In the genomic region with DNA sequence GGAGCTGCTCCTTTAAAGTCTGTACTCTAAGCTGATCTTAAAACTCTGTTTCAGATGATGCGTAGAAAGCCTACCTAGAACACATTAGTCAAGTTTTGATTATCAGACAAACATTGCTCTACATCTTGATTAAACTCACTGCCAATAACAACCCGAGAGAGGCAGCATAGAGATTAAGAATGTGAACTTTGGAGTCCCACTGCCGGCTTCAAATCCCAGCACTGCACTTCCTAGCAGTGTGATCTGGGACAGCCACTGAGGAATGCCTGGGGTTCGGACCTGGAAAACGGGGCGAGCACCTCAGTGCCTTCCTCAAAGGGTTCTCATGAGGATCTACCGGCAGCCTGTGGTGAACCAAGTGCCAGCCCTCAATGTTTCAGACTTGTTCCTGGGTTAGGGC, we compare ENCODE assay signal across 9 mouse cellular contexts. TPM values are rescaled to one million over a fixed set of nuclear protein-coding genes. Genes with fewer than 3 reads are reported as not detected.
DNase-seq lines count a peak whose midpoint lies in the region; ATAC-seq and TF ChIP-seq lines count a peak whose summit lies in the region.
"Had no signal": no experiment of that assay in that cellular context is flagged by ENCODE, and none has a peak within 500 bp of the region (broad histone marks: within the 10 kb centered on the region; RNA-seq: fewer than 3 reads in every experiment).

No protein-coding gene starts in this region.

- no peak for DNase-seq in heart, postnatal 4 days
- no peak for DNase-seq in ES-E14 (ENCODE audit: low read depth, low spot score)
- no peak for DNase-seq in forebrain, postnatal 0 days
- no peak for DNase-seq in left cerebral cortex, adult 9 months (ENCODE audit: low spot score in 2 of 2)
- DNase-seq in layer of hippocampus, adult 8-10 months (ENCODE audit: low spot score in 2 of 2): no peak
- no peak for DNase-seq in Muller cell, postnatal 12 days (ENCODE audit: inconsistent ontology term)

- ATAC-seq in heart, embryonic 15.5 days (replicated peaks; ENCODE audit: insufficient number of reproducible peaks, insufficient read depth, low FRiP score, low read depth): no peak
- no peak for ATAC-seq in forebrain, postnatal 0 days
- ATAC-seq in liver, embryonic 12.5 days: no peak
- ATAC-seq: inflammation-experienced regulatory T-cells, adult 6 months had no signal

- TF ChIP-seq CTCF in forebrain, postnatal 0 days (IDR thresholded peaks at IDR 0.05; ENCODE audit: low read depth): no peak

- H3K27ac ChIP-seq in heart, embryonic 15.5 days: no peak overlapping the region
- H3K27ac ChIP-seq in ES-E14 (ENCODE audit: insufficient read depth, low read depth, low read length, poor library complexity, severe bottlenecking): no peak overlapping the region
- H3K27ac ChIP-seq in forebrain, postnatal 0 days (ENCODE audit: low read depth, low read length): no peak overlapping the region
- 0 out of 2 replicates have a peak overlapping the region, but pooled peaks have one; percentile 25 for H3K27ac ChIP-seq in liver, embryonic 12.5 days

- peaks cover 34% of the 10 kb centered on the region for H3K36me3 ChIP-seq in heart, embryonic 15.5 days
- H3K36me3 ChIP-seq in ES-E14 (ENCODE audit: control insufficient read depth, insufficient read depth, low read length, poor library complexity, severe bottlenecking): peaks cover 18% of the 10 kb centered on the region
- H3K36me3 ChIP-seq in forebrain, postnatal 0 days (ENCODE audit: insufficient read depth): peaks cover 27% of the 10 kb centered on the region
- peaks cover 51% of the 10 kb centered on the region for H3K36me3 ChIP-seq in liver, embryonic 12.5 days

- H3K27me3 ChIP-seq in heart, embryonic 15.5 days: no peaks in the 10 kb centered on the region
- H3K27me3 ChIP-seq in forebrain, postnatal 0 days (ENCODE audit: insufficient read depth, low read length): no peaks in the 10 kb centered on the region
- H3K27me3 ChIP-seq in liver, embryonic 12.5 days (replicated peaks): no peaks in the 10 kb centered on the region

- peak overlapping the region; percentile 91; the same call in 1 of the 2 replicates for H3K9ac ChIP-seq in heart, embryonic 15.5 days
- peak overlapping the region; percentile 47; the same call in 1 of the 2 replicates for H3K9ac ChIP-seq in ES-E14 (ENCODE audit: insufficient read depth, low read depth, low read length, poor library complexity, severe bottlenecking)
- H3K9ac ChIP-seq in forebrain, postnatal 0 days: no peak overlapping the region
- peak overlapping the region; percentile 92 for H3K9ac ChIP-seq in liver, embryonic 12.5 days

- peak overlapping the region; percentile 80 for H3K4me2 ChIP-seq in heart, embryonic 15.5 days
- H3K4me2 ChIP-seq in forebrain, postnatal 0 days (ENCODE audit: low read depth): 0 out of 2 replicates have a peak overlapping the region, but pooled peaks have one; percentile 80
- H3K4me2 ChIP-seq in liver, embryonic 12.5 days: peak overlapping the region; percentile 98

- in situ Hi-C loops in ES-E14 (cut with MboI; ENCODE audit: low sequenced_read_pairs in 2 of 2, unreplicated experiment in 2 of 2): no loop called here

- peaks cover 36% of the 10 kb centered on the region for H3K4me1 ChIP-seq in heart, embryonic 15.5 days (replicated peaks)
- H3K4me1 ChIP-seq in ES-E14 (ENCODE audit: control insufficient read depth in 2 of 2, insufficient read depth in 2 of 2, low read length in 2 of 2, poor library complexity in 1 of 2): peaks cover 0 to 4% of the 10 kb centered on the region in 2 experiments; a peak in 1 of 4 replicates
- peaks cover 13% of the 10 kb centered on the region for H3K4me1 ChIP-seq in forebrain, postnatal 0 days (ENCODE audit: insufficient read depth)
- peaks cover 51% of the 10 kb centered on the region for H3K4me1 ChIP-seq in liver, embryonic 12.5 days

- H3K9me3 ChIP-seq in heart, embryonic 15.5 days (replicated peaks): no peaks in the 10 kb centered on the region
- H3K9me3 ChIP-seq in ES-E14 (ENCODE audit: control insufficient read depth, insufficient read depth, low read depth, low read length): no peaks in the 10 kb centered on the region
- no peaks in the 10 kb centered on the region for H3K9me3 ChIP-seq in forebrain, postnatal 0 days (ENCODE audit: low read length)
- H3K9me3 ChIP-seq in liver, embryonic 12.5 days (replicated peaks): no peaks in the 10 kb centered on the region

- H3K4me3 ChIP-seq in heart, embryonic 15.5 days: peak overlapping the region; percentile 84
- H3K4me3 ChIP-seq in ES-E14 (ENCODE audit: insufficient read depth in 1 of 2, low read depth in 1 of 2, low read length in 2 of 2, poor library complexity in 1 of 2, severe bottlenecking in 1 of 2): 0 out of 4 replicates have a peak overlapping the region, but pooled peaks of 1 of the 2 experiments have one; percentile 6
- no peak overlapping the region for H3K4me3 ChIP-seq in forebrain, postnatal 0 days (ENCODE audit: low read depth, low read length)
- peak overlapping the region; percentile 87 for H3K4me3 ChIP-seq in liver, embryonic 12.5 days

- 80% methylated on average over 7 of the region's 7 CpGs for WGBS in heart, embryonic 15.5 days
- WGBS in forebrain, postnatal 0 days: 92% methylated on average over 7 of the region's 7 CpGs
- WGBS in liver, embryonic 12.5 days (ENCODE audit: insufficient replicate concordance): 72% methylated on average over 7 of the region's 7 CpGs

TF ChIP-seq in ES-E14, 5 proteins besides CTCF, POLR2A, EP300 and RAD21:
- no peak for TF ChIP-seq ZC3H11A (IDR thresholded peaks at IDR 0.05; ENCODE audit: borderline replicate concordance, low read depth, low read length)
- TF ChIP-seq CHD2 (IDR thresholded peaks at IDR 0.05; ENCODE audit: low read depth, low read length): no peak
- TF ChIP-seq ZNF384 (IDR thresholded peaks at IDR 0.05; ENCODE audit: low read depth, low read length): no peak
- no peak for TF ChIP-seq MAFK (IDR thresholded peaks at IDR 0.05; ENCODE audit: insufficient read depth, low read depth, low read length)
- no peak for TF ChIP-seq HCFC1 (IDR thresholded peaks at IDR 0.05; ENCODE audit: borderline replicate concordance, insufficient read depth, low read length)

RNA-seq across cellular contexts. Expression of a gene that starts 1.8 kb away (rescaled TPM):
- 117 and 120 TPM in 2 replicates for polyA plus RNA-seq in heart, embryonic 15.5 days (2015; fragmentation: Nextera tagmentation; extraction: Ambion mirVana)
- 10 to 100 TPM; 76.1 to 78.4 TPM for total RNA-seq in heart, postnatal 4 days (2021)
- 161 and 162 TPM in 2 replicates for total RNA-seq in ES-E14 (2012; rRNA removed)
- total RNA-seq in forebrain, postnatal 0 days (2014; rRNA removed): 92.4 and 116 TPM in 2 replicates
- 136 and 140 TPM in 2 replicates for polyA plus RNA-seq in forebrain, postnatal 0 days (2015; fragmentation: Nextera tagmentation; extraction: Ambion mirVana)
- polyA plus RNA-seq in liver, embryonic 12.5 days (2016; fragmentation: Nextera tagmentation; extraction: Ambion mirVana): 107 and 109 TPM in 2 replicates
- 10 to 100 TPM; 57.4 to 63.2 (median 60.8) TPM for total RNA-seq in layer of hippocampus, adult 8-10 months (2022)

RNA-seq across cellular contexts. Expression of a gene that starts 2.0 kb away (rescaled TPM):
- polyA plus RNA-seq in heart, embryonic 15.5 days (2015; fragmentation: Nextera tagmentation; extraction: Ambion mirVana): 1.9 and 2.5 TPM in 2 replicates
- total RNA-seq in heart, postnatal 4 days (2021): 1 to 10 TPM; 2.8 to 3.0 TPM
- 3.4 and 3.9 TPM in 2 replicates for total RNA-seq in ES-E14 (2012; rRNA removed)
- total RNA-seq in forebrain, postnatal 0 days (2014; rRNA removed): 6.0 and 7.4 TPM in 2 replicates
- 8.2 and 9.7 TPM in 2 replicates for polyA plus RNA-seq in forebrain, postnatal 0 days (2015; fragmentation: Nextera tagmentation; extraction: Ambion mirVana)
- polyA plus RNA-seq in liver, embryonic 12.5 days (2016; fragmentation: Nextera tagmentation; extraction: Ambion mirVana): 2.0 and 2.1 TPM in 2 replicates
- 10 to 100 TPM; 11.5 to 19.0 (median 16.4) TPM for total RNA-seq in layer of hippocampus, adult 8-10 months (2022)

RNA-seq across cellular contexts. Expression of a gene that starts 17.5 kb away (rescaled TPM):
- 16.3 and 18.6 TPM in 2 replicates for polyA plus RNA-seq in heart, embryonic 15.5 days (2015; fragmentation: Nextera tagmentation; extraction: Ambion mirVana)
- total RNA-seq in heart, postnatal 4 days (2021): 10 to 100 TPM; 16.6 to 17.1 TPM
- 38.6 and 61.3 TPM in 2 replicates for total RNA-seq in ES-E14 (2012; rRNA removed)
- 16.9 and 18.5 TPM in 2 replicates for total RNA-seq in forebrain, postnatal 0 days (2014; rRNA removed)
- polyA plus RNA-seq in forebrain, postnatal 0 days (2015; fragmentation: Nextera tagmentation; extraction: Ambion mirVana): 14.0 and 14.1 TPM in 2 replicates
- 10.3 TPM in 2 replicates for polyA plus RNA-seq in liver, embryonic 12.5 days (2016; fragmentation: Nextera tagmentation; extraction: Ambion mirVana)
- total RNA-seq in layer of hippocampus, adult 8-10 months (2022): 10 to 100 TPM; 18.2 to 25.4 (median 21.9) TPM

RNA-seq across cellular contexts. Expression of a gene that starts 27.8 kb away (rescaled TPM):
- 0.43 and 2.4 TPM in 2 replicates for polyA plus RNA-seq in heart, embryonic 15.5 days (2015; fragmentation: Nextera tagmentation; extraction: Ambion mirVana)
- not detected for total RNA-seq in heart, postnatal 4 days (2021)
- 0.94 and 2.5 TPM in 2 replicates for total RNA-seq in ES-E14 (2012; rRNA removed)
- 32.1 and 42.1 TPM in 2 replicates for total RNA-seq in forebrain, postnatal 0 days (2014; rRNA removed)
- polyA plus RNA-seq in forebrain, postnatal 0 days (2015; fragmentation: Nextera tagmentation; extraction: Ambion mirVana): 11.7 and 17.4 TPM in 2 replicates
- 0.24 TPM in 1 of 2 replicates, not detected in the other for polyA plus RNA-seq in liver, embryonic 12.5 days (2016; fragmentation: Nextera tagmentation; extraction: Ambion mirVana)
- total RNA-seq in layer of hippocampus, adult 8-10 months (2022): 100 to 1,000 TPM in 1 of 4 experiments, 10 to 100 TPM in 3; 85.1 to 110 (median 94.9) TPM
- polyA plus RNA-seq: inflammation-experienced regulatory T-cells, adult 6 months had no signal
